Mouse (Mus musculus) left cerebral cortex, adult 2 months (tissue): ENCODE measurements around the gene Xrcc3. TPM values are rescaled to one million over a fixed set of nuclear protein-coding genes. Genes with fewer than 3 reads are reported as not detected.

Experiments used
- DNase-seq, 2 experiments: peaks; one replicate each; pipeline ENCODE4 v3.0.0; 2021 to 2022; ENCODE audit warnings: low spot score in 2 of 2, mixed read lengths in 1 of 2; ENCODE audit errors: extremely low spot score in 1 of 2
- H3K27ac ChIP-seq: fragments of 200-600 bp; 2 replicates; pipeline ENCODE4 v1.8.1; 2022
- H3K4me3 ChIP-seq: fragments of 200-600 bp; 2 replicates; pipeline ENCODE4 v1.8.1; 2022
- CTCF ChIP-seq: fragments of 200-600 bp; IDR thresholded peaks from 2 replicates; pipeline ENCODE4 v1.8.1; 2022; ENCODE audit warnings: antibody characterized with exemption, mild to moderate bottlenecking, moderate library complexity
- intact Hi-C: fragments of 180-260 bp; cut with DNase I; formaldehyde crosslinking; loops from one replicate; pipeline ENCODE4 v1.15.1; 2025
- total RNA-seq, 2 experiments: library from RNA; stranded (reverse); gene quantifications; 2 replicates each; pipeline ENCODE4 v1.2.3; 2021

Xrcc3 gene
- total RNA-seq, 2 experiments from 2014 or later, result 3.1 to 3.4 TPM

GRCm38 (mm10) chr12:111813111-111813765 is 435 bp downstream of the Xrcc3 start:
- Histone ChIP-seq H3K27ac (no peak overlapping the region), H3K4me3 (peak overlapping the region; percentile 74)
- no peak for TF ChIP-seq CTCF
- intact Hi-C loops, result loop anchor here (5.0 kb wide), 1 partner anchor 146 kb away; no protein-coding TSS in a partner anchor
- no peak for DNase-seq

DNA sequence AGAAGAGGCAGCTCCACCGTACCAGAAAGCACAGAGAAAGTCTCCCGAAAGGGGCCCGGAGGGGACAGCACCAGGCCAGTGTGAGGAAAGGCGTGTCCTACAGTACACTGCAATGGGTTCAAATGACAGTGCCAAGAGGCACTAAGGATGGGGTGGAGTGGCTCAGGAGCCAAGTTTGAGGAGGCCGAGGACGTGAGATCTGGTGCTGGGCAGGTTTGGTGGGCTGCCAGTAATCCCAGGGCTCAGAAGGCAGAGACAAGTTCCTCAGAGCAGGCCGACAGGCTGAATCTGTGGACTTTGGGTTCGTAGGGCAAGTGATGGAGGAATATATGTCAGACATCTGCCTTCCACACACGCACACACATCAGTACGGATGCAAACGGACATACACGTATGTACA is 1.1 kb downstream of the Xrcc3 start:
- no peak for TF ChIP-seq CTCF
- no peak overlapping the region for H3K27ac ChIP-seq
- H3K4me3 ChIP-seq, result no peak overlapping the region
- no peak for DNase-seq
- intact Hi-C loops, result loop anchor here (5.0 kb wide), 1 partner anchor 145 kb away; no protein-coding TSS in a partner anchor

GRCm38 (mm10) chr12:111812075-111812474 is 1.6 kb downstream of the Xrcc3 start:
- no peak for DNase-seq
- intact Hi-C loops, result loop anchor here (5.0 kb wide), 1 partner anchor 145 kb away; no protein-coding TSS in a partner anchor
- Histone ChIP-seq H3K27ac (no peak overlapping the region), H3K4me3 (no peak overlapping the region)
- no peak for TF ChIP-seq CTCF

- peak overlapping the region; percentile 31; the same call in 1 of the 2 replicates for H3K4me3 ChIP-seq
- intact Hi-C loops, result loop anchor here (5.0 kb wide), 1 partner anchor 142 kb away; no protein-coding TSS in a partner anchor
These were observed 3.9 kb downstream of the Xrcc3 start for GRCm38 (mm10) chr12:111809762-111810161.

DNA sequence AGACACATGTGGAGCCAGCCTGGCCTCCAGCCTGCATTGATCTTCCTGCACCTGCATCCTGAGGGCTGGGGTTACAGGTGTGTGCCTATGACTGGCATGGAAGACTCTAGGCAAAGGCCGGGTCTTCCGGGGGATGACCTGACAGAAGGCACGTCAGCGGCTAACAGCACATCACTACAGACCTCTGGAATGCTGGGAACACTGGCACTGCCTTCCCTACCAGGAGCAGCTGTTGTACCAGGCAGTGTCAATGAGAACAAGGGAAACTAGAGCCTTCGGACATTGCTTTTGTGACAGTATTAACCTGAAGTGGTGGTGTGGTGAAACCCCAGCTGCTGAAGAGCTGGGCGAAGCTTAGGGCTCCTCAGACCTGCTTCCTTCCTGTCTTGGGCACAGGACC is 4.9 kb downstream of the Xrcc3 start:
- intact Hi-C loops, result no loop called here
- DNase-seq, result no peak
- no peak overlapping the region for H3K4me3 ChIP-seq
- no peak for TF ChIP-seq CTCF
- H3K27ac ChIP-seq, result peak overlapping the region; percentile 82

More at GRCm38 (mm10) chr12:111809762-111810161, 3.9 kb downstream of the Xrcc3 start:
- H3K27ac ChIP-seq, result peak overlapping the region; percentile 82
- peak; percentile 57 to 67 for DNase-seq
- TF ChIP-seq CTCF, result peak; percentile 32

DNA sequence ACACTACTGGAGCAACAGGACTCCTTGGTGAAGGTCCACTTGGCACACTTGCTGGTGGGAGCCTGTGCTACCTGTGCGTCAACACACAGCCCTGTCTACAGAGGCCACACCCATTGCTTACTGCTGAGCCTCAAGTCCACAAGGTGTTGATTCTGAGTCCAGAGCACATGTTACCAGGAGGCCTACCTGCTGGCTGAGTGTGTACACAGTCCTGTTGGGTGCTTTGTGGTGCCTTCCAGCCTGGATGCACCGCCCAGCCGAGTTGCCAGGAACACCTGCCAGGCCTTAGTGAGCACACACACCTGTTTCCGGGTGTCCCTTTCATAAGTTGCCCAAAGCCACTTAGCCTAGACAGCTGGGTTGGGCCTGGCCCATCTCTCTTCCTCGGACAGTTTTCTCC is 10.1 kb downstream of the Xrcc3 start:
- intact Hi-C loops, result no loop called here
- DNase-seq, result no peak

DNA sequence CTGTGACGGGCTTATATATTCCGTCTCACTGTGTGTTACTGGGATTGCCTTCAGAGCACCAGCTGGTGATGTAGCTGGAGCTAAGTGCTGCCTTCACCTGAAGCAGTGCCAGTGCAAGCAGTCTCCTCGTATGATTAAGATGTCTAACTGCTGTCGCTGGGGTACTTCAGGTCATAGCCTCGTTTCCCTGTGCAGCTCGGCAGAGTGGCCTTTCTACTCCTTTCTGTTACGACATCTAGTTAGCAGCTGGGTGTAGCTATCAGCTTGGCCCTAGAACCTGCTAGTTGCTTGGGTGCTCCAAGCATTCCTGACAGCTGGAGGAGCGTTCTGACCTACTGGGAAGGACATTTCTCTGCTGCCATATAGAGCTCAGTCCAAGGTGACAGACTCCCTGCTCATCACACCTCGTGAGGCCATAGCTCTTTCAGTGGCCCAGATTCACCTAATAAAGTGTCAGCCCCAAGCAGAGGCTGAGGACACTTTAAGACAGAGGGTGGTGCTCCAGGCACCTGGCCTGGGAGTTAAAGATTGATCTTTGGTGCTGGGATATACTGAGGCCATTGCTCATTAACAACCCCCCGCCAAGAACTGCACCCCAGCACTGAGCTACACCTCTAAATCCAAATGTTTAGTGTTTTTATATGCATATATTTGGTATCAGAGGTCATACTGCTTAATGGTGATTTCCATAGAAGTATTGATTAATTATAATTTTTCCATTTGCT is 13.1 kb downstream of the Xrcc3 start:
- intact Hi-C loops, result no loop called here
- Histone ChIP-seq H3K4me3 (no peak overlapping the region), H3K27ac (no peak overlapping the region)
- TF ChIP-seq CTCF, result no peak
- DNase-seq, result no peak

More for the DNA sequence above, 10.1 kb downstream of the Xrcc3 start:
- TF ChIP-seq CTCF, result no peak
- Histone ChIP-seq H3K27ac (no peak overlapping the region), H3K4me3 (no peak overlapping the region)

GRCm38 (mm10) chr12:111798493-111798892 is 15.2 kb downstream of the Xrcc3 start:
- H3K27ac ChIP-seq, result no peak overlapping the region
- intact Hi-C loops, result no loop called here
- DNase-seq, result no peak
- no peak overlapping the region for H3K4me3 ChIP-seq
- no peak for TF ChIP-seq CTCF

DNA sequence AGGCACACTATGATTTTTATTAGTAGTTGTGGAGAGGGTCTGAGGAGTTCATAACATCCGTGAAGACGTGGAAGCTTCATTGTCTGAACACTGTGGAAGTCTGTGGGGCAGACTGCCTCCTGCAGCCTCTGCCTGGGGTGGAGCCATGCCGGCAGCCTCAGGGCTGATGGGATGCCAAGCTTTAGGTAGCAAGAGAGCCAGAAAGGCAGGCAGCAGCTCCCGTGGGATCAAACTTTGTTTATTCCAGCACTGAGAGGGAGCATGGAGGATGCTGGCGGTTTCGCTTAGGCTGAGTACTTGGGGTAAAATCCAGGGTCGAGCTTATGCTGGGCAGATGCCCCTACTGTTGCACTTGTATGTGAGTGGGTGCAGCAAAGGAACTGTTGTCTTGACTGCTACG is 16.4 kb downstream of the Xrcc3 start:
- H3K4me3 ChIP-seq, result no peak overlapping the region
- no peak overlapping the region for H3K27ac ChIP-seq
- TF ChIP-seq CTCF, result no peak
- intact Hi-C loops, result no loop called here
- DNase-seq, result no peak

- TF ChIP-seq CTCF, result no peak
- H3K4me3 ChIP-seq, result no peak overlapping the region
- peak overlapping the region; percentile 66; the same call in 1 of the 2 replicates for H3K27ac ChIP-seq
- intact Hi-C loops, result no loop called here
- no peak for DNase-seq
These were observed 18.3 kb downstream of the Xrcc3 start for GRCm38 (mm10) chr12:111795180-111795895.

DNA sequence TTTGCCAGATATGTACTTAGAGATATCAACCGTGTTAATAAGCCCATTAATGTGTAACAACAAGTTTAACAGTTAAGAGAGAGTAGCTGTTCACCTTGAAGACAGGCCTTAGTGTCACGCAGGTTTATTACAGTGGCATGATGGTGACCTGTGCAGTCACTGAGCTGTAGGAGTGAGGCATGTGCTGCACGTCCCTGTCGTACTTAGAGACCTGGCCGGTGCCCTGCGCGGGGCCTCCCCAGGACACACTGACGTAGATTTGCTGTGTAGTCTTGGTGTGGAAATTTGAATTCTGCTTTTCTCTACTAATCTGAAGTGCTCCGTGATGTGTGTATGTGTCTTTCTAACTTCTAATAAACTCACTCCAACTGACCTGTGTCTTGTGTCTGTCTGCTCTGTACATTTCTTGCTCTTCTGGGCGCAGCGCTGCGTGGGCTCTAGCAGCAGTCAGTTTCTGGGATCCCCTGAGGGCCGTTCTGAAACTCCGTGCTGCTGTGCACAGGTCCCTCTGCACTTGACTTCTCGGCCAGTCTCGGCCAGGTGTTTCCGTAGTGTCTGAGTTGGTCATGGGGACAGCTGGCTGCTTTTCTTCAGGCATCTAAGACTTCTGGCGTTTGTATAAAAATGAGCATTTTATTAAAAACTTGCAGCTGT is 19.0 kb downstream of the Xrcc3 start:
- intact Hi-C loops, result no loop called here
- Histone ChIP-seq H3K27ac (peak overlapping the region; percentile 66), H3K4me3 (no peak overlapping the region)
- no peak for DNase-seq
- TF ChIP-seq CTCF, result no peak
